Comparison of ENCODE assay signal across 17 mouse cellular contexts in genomic region chr16:11104905-11105304, GRCm38 (mm10).
"Had no signal": no experiment of that assay in that cellular context is flagged by ENCODE, and none has a peak within 500 bp of the region (broad histone marks: within the 10 kb centered on the region; RNA-seq: fewer than 3 reads in every experiment).

No protein-coding gene starts in this region.

- DNase-seq: liver, embryonic 13.5 days; liver, postnatal 0 days; lung, adult 2 months; lung, postnatal 14 days; lung, postnatal 36 days; right cerebral cortex, postnatal 14 days; thymus, adult 18-20 months; thymus, postnatal 14 days; thymus, postnatal 36 days had no signal

- H3K27me3 ChIP-seq: liver, embryonic 13.5 days; liver, embryonic 15.5 days; lung, embryonic 15.5 days; megakaryocyte, embryonic 14.5 days; midbrain, embryonic 13.5 days; midbrain, embryonic 15.5 days; neural tube, embryonic 12.5 days had no signal

- H3K27ac ChIP-seq: liver, embryonic 13.5 days; liver, embryonic 15.5 days; lung, embryonic 15.5 days; macrophage; midbrain, embryonic 13.5 days; midbrain, embryonic 15.5 days; neural tube, embryonic 12.5 days had no signal

- H3K4me3 ChIP-seq: liver, embryonic 13.5 days; liver, embryonic 15.5 days; lung, embryonic 15.5 days; megakaryocyte, embryonic 14.5 days; midbrain, embryonic 13.5 days; midbrain, embryonic 15.5 days; neural tube, embryonic 12.5 days had no signal

- H3K4me1 ChIP-seq: liver, embryonic 13.5 days; liver, embryonic 15.5 days; lung, embryonic 15.5 days; midbrain, embryonic 13.5 days; midbrain, embryonic 15.5 days; neural tube, embryonic 12.5 days had no signal

- ATAC-seq: liver, postnatal 0 days; lung, postnatal 0 days; midbrain, embryonic 13.5 days; midbrain, embryonic 15.5 days had no signal
